Mouse (Mus musculus) cerebellum, adult 11-12 months (tissue): ENCODE measurements at regions not wholly inside any gene's neighbourhood (a gene's known extent, or its start where the extent isn't known, plus 50 kb on each side); places are given as distances from the start of the nearest gene placed in this dataset.

Experiments
- DNase-seq: peaks from one replicate; pipeline ENCODE4 v3.0.0; 2022

- no peak for DNase-seq
Observed at GRCm38 (mm10) chr4:127862875-127863274, 107.9 kb downstream of the CK137956 start.

DNA sequence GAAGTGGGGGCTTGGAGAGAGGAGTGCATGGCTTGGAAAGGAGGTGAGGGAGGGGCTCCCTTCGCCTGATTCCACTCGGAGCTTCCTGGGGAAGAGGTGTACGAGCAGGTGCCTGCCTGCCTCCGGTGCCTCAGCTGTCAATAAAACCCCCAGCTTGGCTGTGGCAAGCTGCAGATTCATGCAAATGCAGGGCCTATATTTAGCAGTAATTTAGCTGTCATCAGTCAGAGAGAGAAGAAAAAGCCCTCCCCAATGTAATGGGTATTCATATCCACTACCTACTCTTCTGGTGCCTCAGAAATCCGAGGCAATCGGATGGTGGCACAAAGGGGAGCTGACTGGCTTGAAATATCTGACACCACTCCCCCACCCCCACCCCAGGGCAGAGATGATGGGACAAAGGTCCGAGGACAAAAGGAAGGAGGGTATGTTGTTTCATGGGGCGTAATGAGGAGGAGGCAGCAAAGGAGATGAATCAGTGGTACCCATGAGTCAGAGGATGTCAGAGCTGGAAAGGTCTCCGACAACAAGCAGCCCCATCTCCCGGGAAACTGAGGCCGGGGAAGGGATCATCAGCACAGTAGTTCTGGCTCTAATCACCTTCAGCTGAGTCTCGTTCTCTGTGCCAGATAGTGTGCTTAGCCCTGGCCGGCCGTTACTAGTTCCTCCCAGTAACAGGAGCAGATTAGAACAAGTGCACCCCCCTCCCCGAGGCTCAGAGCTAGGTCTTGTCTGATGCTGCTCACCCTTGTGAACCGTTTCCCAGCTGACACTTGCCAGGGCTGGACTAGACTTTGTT, 109.2 kb downstream of the CK137956 start:
- no peak for DNase-seq

DNA sequence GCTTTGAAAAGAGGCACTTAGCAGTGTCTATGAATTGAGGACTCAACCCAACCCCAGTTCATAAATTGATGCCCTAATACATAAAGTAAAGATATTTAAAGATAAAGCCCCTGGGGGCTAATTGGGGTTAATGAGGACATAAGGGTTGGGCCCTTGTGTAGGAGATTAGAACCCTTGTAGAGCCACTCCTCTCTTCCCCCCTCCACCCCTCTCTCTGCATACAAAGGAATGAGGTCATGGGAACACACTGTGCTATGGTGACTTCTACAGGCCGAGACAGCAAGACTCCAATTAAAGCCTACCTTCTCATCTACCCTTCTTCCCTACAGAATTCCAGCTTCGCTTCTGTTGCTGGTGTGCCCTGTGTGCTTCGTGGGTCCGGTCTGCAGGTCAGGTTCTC, 110.5 kb downstream of the CK137956 start:
- DNase-seq: no peak

DNA sequence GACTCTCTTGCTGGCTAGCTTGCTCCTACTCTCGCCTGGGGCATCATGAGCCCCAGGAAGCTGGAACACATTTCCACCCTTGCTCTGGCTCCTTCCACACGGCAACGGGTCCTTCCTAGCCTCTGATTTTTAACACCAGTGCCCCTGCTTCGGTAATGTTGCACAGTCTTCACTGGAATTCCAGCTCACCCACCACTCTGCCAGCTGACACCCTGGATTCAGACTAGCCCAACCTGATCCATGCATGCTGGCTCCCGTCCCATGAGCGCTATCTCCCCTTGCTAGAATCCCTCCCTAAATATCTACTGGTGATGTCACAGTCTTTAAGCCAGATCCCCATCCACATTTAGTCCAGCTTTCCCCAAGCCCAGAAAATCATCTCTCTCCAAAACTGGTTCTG, 111.2 kb downstream of the CK137956 start:
- no peak for DNase-seq

DNA sequence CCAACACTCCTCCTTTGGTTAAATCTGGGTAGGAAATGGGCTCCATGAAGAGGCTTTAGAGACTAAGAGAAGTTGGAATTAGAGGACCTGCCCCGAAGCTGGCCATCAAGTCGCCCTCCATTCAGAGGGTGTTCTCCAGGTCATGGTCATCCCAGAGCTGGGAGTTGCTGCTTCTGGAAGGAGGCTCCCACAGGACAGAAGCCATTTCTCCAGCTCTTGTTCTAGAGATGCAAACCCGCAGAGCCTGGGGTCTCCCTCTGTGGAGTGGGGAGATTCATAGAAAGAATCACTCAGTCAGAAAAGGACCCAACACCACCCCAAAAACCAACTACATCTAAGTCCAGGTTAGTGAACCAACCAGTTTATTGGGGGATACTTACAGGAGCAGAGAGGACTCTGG, 112.2 kb downstream of the CK137956 start:
- no peak for DNase-seq

- DNase-seq: no peak
Observed at GRCm38 (mm10) chr4:127855836-127856235, 114.9 kb downstream of the CK137956 start.

DNA sequence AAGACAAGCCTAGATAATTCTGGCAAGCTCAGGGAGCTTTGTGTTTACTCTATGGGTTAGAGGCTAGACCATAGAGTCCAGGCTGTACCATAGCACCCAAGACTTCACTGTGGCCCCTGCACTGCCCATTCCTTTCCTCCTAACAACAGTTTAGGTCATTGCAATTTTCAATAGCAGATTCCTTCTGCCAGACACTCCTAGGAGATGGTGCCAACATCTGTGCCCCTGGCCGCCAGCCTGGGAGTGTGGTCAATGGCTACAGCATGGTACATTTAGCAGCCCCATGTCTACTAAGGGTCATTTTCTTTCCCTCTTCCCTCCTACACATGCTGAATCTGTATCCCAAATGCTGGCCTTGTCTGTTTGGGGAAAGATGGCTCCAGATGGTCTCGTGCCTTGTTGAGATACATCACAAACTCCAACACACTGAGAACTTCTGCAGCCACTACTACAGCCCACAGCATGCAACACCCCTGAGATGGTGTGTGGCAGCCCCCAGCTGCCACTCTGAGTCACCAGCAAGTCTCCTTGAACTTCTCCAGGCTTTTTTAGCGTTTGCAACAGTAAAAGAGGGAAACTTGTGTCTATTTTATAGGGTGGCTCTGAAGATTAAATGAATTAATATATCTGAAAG, 115.9 kb downstream of the CK137956 start:
- no peak for DNase-seq

DNA sequence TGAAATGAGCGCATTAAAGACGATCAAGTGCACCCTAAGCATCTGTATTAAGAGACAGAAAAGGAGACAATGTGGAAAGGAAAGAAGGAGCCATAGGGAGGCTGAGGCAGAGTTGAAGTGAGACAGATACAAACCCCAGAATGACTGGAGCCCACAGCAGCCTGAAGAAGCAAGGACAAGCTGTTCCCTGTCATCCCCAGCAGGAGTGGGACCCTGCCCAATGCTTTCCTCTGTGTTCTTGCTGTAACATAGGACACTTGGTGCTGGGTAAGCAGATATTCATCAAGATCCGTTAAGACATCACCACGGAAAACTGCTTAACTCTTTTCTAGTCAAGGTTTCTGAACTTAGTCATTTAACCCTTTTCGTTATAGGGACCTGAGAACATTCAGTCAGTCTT, 121.4 kb downstream of the CK137956 start:
- DNase-seq: no peak

GRCm38 (mm10) chr4:127846321-127846720, 124.4 kb downstream of the CK137956 start:
- DNase-seq: no peak

GRCm38 (mm10) chr4:127843421-127843820, 127.3 kb downstream of the CK137956 start:
- DNase-seq: no peak

- DNase-seq: no peak
Observed at GRCm38 (mm10) chr4:127833668-127834067, 137.1 kb downstream of the CK137956 start.

- DNase-seq: no peak
Observed at GRCm38 (mm10) chr4:127826988-127827387, 143.8 kb downstream of the CK137956 start.

GRCm38 (mm10) chr4:127819501-127819900, 151.2 kb downstream of the CK137956 start:
- no peak for DNase-seq

DNA sequence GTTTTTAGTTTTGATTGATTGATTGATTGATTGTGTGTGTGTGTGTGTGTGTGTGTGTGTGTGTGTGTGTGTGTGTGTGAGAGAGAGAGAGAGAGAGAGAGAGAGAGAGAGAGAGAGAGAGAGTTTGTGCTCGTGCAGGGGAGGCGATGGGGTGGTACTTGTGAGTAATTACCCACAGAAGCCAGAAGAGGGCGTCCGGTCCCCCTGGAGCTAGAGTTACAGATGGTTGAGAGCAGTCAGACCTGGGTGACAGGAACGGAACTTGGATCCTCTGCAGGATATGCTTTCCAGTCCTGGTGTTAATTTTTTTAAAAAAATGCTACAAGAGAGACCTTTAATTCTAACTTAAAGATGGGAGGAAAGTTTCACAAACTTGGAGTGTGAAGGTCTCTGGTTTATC, 151.7 kb downstream of the CK137956 start:
- DNase-seq: no peak

- no peak for DNase-seq
Observed at GRCm38 (mm10) chr4:127814631-127815030, 156.1 kb downstream of the CK137956 start.

- no peak for DNase-seq
Observed at GRCm38 (mm10) chr4:127812047-127812545, 158.7 kb downstream of the CK137956 start.

DNA sequence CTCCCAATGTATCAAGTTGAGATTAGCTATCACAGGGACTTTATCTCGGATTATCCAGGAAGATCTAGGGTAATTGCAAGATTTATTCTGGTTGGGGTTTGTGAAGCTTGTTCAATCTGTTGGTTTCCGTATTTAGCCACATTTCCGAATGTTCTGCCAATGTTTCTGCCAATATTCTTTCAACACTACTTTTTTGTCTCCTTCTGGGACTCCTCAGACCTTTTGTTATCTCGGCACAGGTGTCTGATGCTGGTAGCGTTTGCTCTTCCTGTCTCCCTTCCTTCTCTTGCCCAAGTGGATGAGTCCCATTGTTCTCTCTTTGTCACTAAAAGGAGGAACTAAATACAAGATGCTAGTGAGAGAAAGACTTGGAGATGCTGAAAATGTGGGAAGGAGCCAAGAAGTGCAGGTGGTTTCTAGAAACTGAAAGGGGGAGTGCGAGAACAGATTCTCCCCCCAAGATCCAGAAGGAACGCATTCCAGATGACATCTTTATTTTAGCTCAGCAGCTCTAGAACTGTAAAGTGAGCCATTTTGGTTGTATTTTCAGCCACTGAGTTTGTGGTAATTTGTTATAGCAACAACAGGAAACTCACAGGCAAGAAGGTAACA, 159.7 kb downstream of the CK137956 start:
- DNase-seq: no peak

- DNase-seq: no peak
Observed at GRCm38 (mm10) chr4:127809006-127809405, 161.7 kb downstream of the CK137956 start.

- DNase-seq: no peak
Observed at GRCm38 (mm10) chr4:127789206-127789605, 181.5 kb downstream of the CK137956 start.

GRCm38 (mm10) chr4:127785786-127786185, 185.0 kb downstream of the CK137956 start:
- peak; percentile 12 for DNase-seq

DNA sequence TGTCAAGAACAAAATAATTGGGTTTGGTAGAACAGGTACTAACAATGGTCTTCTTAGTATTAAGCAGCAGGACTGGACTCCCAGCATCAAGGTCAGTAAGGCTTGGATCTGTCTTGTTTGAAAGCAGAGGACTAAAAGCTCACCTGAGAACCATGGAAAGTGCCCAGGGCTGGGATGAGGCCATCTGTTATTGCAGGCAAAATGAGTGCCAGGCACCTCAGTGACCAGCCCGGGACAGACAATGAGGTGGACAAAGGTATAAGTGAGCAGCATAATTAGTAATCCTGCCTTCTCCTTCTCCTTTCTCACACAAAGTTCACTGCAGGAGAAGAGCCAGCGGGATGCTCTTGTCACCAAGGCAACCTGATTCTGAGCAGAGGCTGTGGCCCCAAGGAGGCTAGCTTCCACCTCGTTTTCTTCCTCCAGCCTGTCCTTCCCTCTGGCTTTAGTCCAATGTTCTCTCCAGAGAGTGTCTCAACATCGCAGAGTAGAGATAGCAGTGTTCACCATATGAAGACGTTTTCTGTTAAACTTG, 198.7 kb downstream of the CK137956 start:
- DNase-seq: no peak

GRCm38 (mm10) chr4:127763736-127764135, 207.0 kb downstream of the CK137956 start:
- no peak for DNase-seq

DNA sequence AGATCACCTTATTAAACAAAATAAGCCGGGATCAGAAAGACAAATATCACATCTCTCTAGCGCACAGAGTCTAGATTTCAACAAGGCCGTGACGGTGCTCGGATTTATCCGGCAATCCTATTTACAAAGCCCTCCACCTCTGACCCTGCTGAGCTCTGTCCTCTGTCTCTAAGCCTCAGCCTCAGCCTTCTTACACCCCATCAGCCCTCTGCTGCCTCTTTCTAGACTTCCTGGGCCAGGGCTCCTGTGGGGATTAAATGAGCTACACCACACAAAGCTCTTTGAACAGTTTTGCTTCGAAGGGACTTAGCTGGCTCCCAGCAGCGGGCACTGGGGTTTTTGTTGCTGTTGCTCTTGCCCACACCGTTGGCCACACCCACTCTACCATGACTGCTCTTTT, 211.8 kb downstream of the CK137956 start:
- DNase-seq: no peak

DNA sequence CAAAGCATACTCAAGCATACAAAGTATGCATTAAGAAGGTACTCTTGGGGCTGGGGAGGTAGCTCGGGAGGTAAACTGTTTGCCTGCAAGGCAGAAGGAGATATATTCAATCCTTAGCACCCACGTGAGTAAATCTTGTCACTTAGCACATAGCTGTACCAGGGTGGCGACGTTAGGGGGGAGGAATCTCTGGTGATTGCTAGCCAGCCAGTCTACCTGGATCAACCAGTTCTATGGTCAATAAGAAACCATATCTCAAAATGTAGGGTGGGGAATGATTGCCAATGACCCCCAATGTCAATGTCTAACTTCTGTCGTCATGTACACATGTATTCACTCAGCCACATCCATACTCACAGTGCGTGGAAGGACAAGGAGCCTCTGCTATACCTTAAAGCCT, 214.5 kb downstream of the CK137956 start:
- DNase-seq: no peak
